Mouse (Mus musculus) kidney, postnatal 0 days (tissue): ENCODE data around the gene Elovl2. TPM values are rescaled to one million over a fixed set of nuclear protein-coding genes. Genes with fewer than 3 reads are reported as not detected.

Source experiments
- ATAC-seq: fragments of 200-750 bp; cut with Nextera tagmentation; replicated peaks from 2 replicates; pipeline ENCODE4 v1.8.0; 2017; ENCODE audit warnings: low read depth, moderate number of reproducible peaks, moderate TSS enrichment, moderate library complexity; ENCODE audit not compliant: low FRiP score
- DNase-seq: peaks from one replicate; pipeline ENCODE4 v3.0.0-alpha.2; 2016; ENCODE audit warnings: low spot score
- H3K27ac ChIP-seq: fragments of 300-500 bp; sonication (generic); 2 replicates; pipeline ENCODE4 v1.5.1; 2014; ENCODE audit warnings: mild to moderate bottlenecking
- H3K27me3 ChIP-seq: fragments of 300-500 bp; sonication (generic); 2 replicates; pipeline ENCODE4 v1.6.1; 2014; ENCODE audit warnings: low read length, mixed read lengths; ENCODE audit not compliant: insufficient read depth
- H3K36me3 ChIP-seq: fragments of 300-500 bp; sonication (generic); 2 replicates; pipeline ENCODE4 v1.6.1; 2014; ENCODE audit warnings: low read length, mixed read lengths; ENCODE audit not compliant: insufficient read depth
- H3K4me1 ChIP-seq: fragments of 300-500 bp; sonication (generic); replicated peaks from 2 replicates; pipeline ENCODE4 v1.6.1; 2014; ENCODE audit warnings: antibody characterized with exemption, low read length, mixed read lengths; ENCODE audit not compliant: insufficient read depth
- H3K4me2 ChIP-seq: fragments of 300-500 bp; sonication (generic); 2 replicates; pipeline ENCODE4 v1.6.1; 2014; ENCODE audit warnings: mild to moderate bottlenecking, low read length, moderate library complexity, mixed read lengths
- H3K4me3 ChIP-seq: fragments of 300-500 bp; sonication (generic); replicated peaks from 2 replicates; pipeline ENCODE4 v1.5.1; 2014; ENCODE audit warnings: low read depth, low read length
- H3K9ac ChIP-seq: fragments of 300-500 bp; sonication (generic); 2 replicates; pipeline ENCODE4 v1.6.1; 2014; ENCODE audit warnings: low read depth, low read length
- H3K9me3 ChIP-seq: fragments of 300-500 bp; sonication (generic); replicated peaks from 2 replicates; pipeline ENCODE4 v1.6.1; 2016; ENCODE audit warnings: low read length, inconsistent platforms, mixed read lengths
- CTCF ChIP-seq: IDR thresholded peaks from 2 replicates; pipeline ENCODE4 v1.5.1; 2016; ENCODE audit warnings: antibody characterized with exemption, low read depth, mild to moderate bottlenecking, moderate library complexity
- WGBS: fragments of 180-500 bp; shearing (Covaris S2); extraction: QIAGEN DNeasy Blood & Tissue Kit; methylation state at CpG from one replicate; pipeline ENCODE4 v1.1.7; 2014; 5-methylcytosine and 5-hydroxymethylcytosine counted together
- polyA plus RNA-seq: library from polyadenylated mRNA; unstranded; fragments of >200 nt; fragmentation: Nextera tagmentation; extraction: Ambion mirVana; gene quantifications from 2 replicates; pipeline ENCODE4 v1.2.1, GENCODE M21; 2015

Gene Elovl2
- polyA plus RNA-seq, 1 experiment from 2014 or later, result 19.4 TPM

GRCm38 (mm10) chr13:41249538-41250317 is 29.5 kb upstream of the Elovl2 start, which contains the start of gene Smim13:
Smim13 (plus strand) TSS chr13:41249844.
- Histone ChIP-seq H3K27me3 (no peaks in the 10 kb centered on the region), H3K9ac (peak within 1 kb of the TSS; percentile 87), H3K4me1 (no peaks in the 10 kb centered on the region), H3K9me3 (no peaks in the 10 kb centered on the region), H3K4me3 (peak within 1 kb of the TSS; percentile 71), H3K4me2 (peak within 1 kb of the TSS; percentile 82), H3K36me3 (no peaks in the 10 kb centered on the region), H3K27ac (peak within 1 kb of the TSS; percentile 90)
- peak; percentile 99 for DNase-seq
- peak; percentile 97 for ATAC-seq
- under 1% methylated on average over 62 of the region's 78 CpGs for WGBS
- peak; percentile 47 for TF ChIP-seq CTCF

GRCm38 (mm10) chr13:41248751-41249520 is 28.7 kb upstream of the Elovl2 start:
- Histone ChIP-seq H3K9ac (peak overlapping the region; percentile 44; the same call in 1 of the 2 replicates), H3K4me1 (no peaks in the 10 kb centered on the region), H3K4me3 (peak overlapping the region; percentile 71), H3K4me2 (peak overlapping the region; percentile 82), H3K27me3 (no peaks in the 10 kb centered on the region), H3K9me3 (no peaks in the 10 kb centered on the region), H3K27ac (peak overlapping the region; percentile 58; the same call in 1 of the 2 replicates), H3K36me3 (no peaks in the 10 kb centered on the region)
- ATAC-seq (peak; percentile 12; the same call in 1 of the 2 replicates), DNase-seq (peak; percentile 18)
- TF ChIP-seq CTCF, result no peak
- WGBS, result 43% methylated on average over 12 of the region's 12 CpGs

GRCm38 (mm10) chr13:41244306-41244830 is 24.2 kb upstream of the Elovl2 start:
- Histone ChIP-seq H3K9ac (no peak overlapping the region), H3K4me2 (no peak overlapping the region), H3K9me3 (no peaks in the 10 kb centered on the region), H3K4me1 (no peaks in the 10 kb centered on the region), H3K27me3 (no peaks in the 10 kb centered on the region), H3K4me3 (no peak overlapping the region), H3K36me3 (no peaks in the 10 kb centered on the region), H3K27ac (no peak overlapping the region)
- ATAC-seq (no peak), DNase-seq (no peak)
- WGBS, result 60% methylated on average over 6 of the region's 6 CpGs
- no peak for TF ChIP-seq CTCF

GRCm38 (mm10) chr13:41241557-41241956 is 21.4 kb upstream of the Elovl2 start:
- no peak overlapping the region for H3K9ac ChIP-seq
- no peak overlapping the region for H3K4me3 ChIP-seq
- WGBS, result 70% methylated on average over 2 of the region's 2 CpGs
- no peak overlapping the region for H3K4me2 ChIP-seq
- H3K27me3 ChIP-seq, result no peaks in the 10 kb centered on the region
- no peaks in the 10 kb centered on the region for H3K36me3 ChIP-seq
- H3K4me1 ChIP-seq, result no peaks in the 10 kb centered on the region
- ATAC-seq (no peak), DNase-seq (no peak)
- H3K9me3 ChIP-seq, result no peaks in the 10 kb centered on the region
- TF ChIP-seq CTCF, result no peak
- no peak overlapping the region for H3K27ac ChIP-seq

- DNase-seq, result peak; percentile 73
- 2% methylated on average over 5 of the region's 5 CpGs for WGBS
Measured at GRCm38 (mm10) chr13:41238805-41239130, 18.6 kb upstream of the Elovl2 start.

GRCm38 (mm10) chr13:41238035-41238804 is 18.0 kb upstream of the Elovl2 start:
- DNase-seq, result no peak
- no peaks in the 10 kb centered on the region for H3K4me1 ChIP-seq
- no peaks in the 10 kb centered on the region for H3K36me3 ChIP-seq
- H3K27ac ChIP-seq, result no peak overlapping the region
- ATAC-seq, result no peak
- no peaks in the 10 kb centered on the region for H3K27me3 ChIP-seq
- H3K4me3 ChIP-seq, result no peak overlapping the region
- no peak overlapping the region for H3K4me2 ChIP-seq
- no peak overlapping the region for H3K9ac ChIP-seq
- WGBS, result 78% methylated on average over 10 of the region's 10 CpGs
- no peak for TF ChIP-seq CTCF
- no peaks in the 10 kb centered on the region for H3K9me3 ChIP-seq

More at GRCm38 (mm10) chr13:41238805-41239130, 18.6 kb upstream of the Elovl2 start:
- Histone ChIP-seq H3K4me2 (no peak overlapping the region), H3K9ac (no peak overlapping the region), H3K27ac (no peak overlapping the region), H3K4me3 (no peak overlapping the region), H3K27me3 (no peaks in the 10 kb centered on the region), H3K4me1 (no peaks in the 10 kb centered on the region), H3K36me3 (no peaks in the 10 kb centered on the region), H3K9me3 (no peaks in the 10 kb centered on the region)
- TF ChIP-seq CTCF, result peak; percentile 93
- no peak for ATAC-seq
